Mouse (Mus musculus) brain, embryonic 14.5 days (tissue): ENCODE results near the gene Ccdc60.

Source experiments
- CTCF ChIP-seq: fragments of 200-500 bp; IDR thresholded peaks from 2 replicates; pipeline ENCODE4 v1.5.1; 2012; ENCODE audit warnings: inconsistent platforms, mild to moderate bottlenecking, moderate library complexity, borderline replicate concordance; ENCODE audit not compliant: insufficient read depth, insufficient read length; ENCODE audit errors: extremely low read depth
- POLR2A ChIP-seq: fragments of 200-500 bp; IDR thresholded peaks from 2 replicates; pipeline ENCODE4 v1.6.1; 2012; ENCODE audit warnings: mild to moderate bottlenecking, inconsistent platforms, borderline replicate concordance; ENCODE audit not compliant: poor library complexity, insufficient read depth, insufficient read length, severe bottlenecking; ENCODE audit errors: extremely low read depth

- TF ChIP-seq CTCF (no peak), POLR2A (no peak)
Observed at GRCm38 (mm10) chr5:116322365-116323027, 33.7 kb upstream of the Ccdc60 start.
